Mouse (Mus musculus) right cerebral cortex, postnatal 25 days (tissue): ENCODE measurements around the gene Ndfip2.

Experiments used
- DNase-seq: peaks from one replicate; pipeline ENCODE4 v3.0.0; 2022

Gene Ndfip2

DNA sequence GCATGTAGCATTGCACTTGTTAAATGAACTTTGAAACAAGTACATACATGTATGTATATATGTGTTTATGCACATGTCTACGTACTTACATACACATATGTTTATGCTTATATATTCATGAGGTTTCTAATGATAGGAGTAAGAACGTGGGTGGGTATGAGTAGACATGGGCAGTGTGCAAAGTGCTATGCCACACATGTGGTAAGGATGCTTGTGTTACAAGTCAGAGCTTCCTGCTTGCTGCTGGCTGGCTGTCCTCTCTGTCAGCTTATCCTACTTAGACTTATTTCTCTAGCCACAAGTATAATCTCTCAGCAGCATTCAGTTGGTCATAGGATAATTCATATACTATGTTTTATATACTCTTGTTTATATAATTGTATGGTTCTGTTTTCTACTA lies 29.6 kb downstream of the Ndfip2 start:
- DNase-seq: no peak

DNA sequence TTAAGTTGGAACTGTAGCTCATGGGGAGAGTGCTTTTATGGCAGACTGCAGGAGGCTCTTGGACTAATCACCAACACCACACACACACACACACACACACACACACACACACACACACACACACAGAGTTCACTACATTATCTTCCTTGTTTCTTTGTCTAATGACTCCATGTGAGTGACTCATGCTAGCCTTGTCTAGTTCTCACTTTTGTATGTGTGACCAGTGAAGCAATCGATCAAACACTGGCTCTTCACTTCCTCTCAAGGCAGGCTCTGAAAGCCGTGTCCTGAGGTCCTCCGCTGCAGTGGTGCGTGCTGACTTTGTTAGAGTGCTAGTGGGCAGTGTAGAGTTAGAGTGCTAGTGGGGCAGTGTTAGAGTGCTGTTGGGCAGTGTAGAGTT lies 30.2 kb downstream of the Ndfip2 start:
- DNase-seq: no peak

DNA sequence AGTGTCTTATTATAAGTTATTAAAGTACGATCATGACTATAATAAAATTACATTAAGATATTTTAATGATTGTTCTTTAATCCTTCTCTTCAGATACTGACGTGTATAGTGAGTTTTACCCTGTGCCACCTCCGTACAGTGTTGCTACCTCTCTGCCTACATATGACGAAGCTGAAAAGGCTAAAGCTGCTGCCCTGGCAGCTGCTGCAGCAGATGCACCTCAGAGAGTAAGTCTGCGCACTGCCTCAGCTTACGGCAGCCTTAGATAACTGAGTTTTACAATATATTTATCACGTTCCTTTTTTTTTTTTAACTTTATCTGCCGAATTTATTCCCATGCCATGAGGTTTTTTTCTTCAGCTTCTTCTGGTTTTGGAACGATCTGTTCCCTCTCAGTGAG lies 33.8 kb downstream of the Ndfip2 start:
- DNase-seq: peak; percentile 36

DNA sequence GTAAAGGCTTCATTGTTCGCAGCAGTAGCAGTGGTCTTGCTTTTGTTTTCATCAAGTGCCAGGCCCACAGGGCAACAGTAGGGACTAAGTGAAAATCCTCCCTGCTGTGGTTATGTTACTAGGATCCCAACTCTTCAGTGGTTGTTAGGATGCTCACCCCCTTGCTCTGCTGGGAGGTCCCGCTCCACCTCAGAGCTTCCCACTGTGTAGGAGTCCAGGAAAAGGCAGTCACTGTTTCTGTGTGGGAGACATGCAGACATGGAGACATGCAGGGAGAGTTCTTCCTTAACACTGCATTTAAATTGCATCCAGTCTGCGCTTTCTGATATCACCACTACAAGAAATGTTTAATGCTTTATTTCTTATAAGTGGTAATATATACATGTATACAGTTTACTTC lies 35.4 kb downstream of the Ndfip2 start:
- no peak for DNase-seq

DNA sequence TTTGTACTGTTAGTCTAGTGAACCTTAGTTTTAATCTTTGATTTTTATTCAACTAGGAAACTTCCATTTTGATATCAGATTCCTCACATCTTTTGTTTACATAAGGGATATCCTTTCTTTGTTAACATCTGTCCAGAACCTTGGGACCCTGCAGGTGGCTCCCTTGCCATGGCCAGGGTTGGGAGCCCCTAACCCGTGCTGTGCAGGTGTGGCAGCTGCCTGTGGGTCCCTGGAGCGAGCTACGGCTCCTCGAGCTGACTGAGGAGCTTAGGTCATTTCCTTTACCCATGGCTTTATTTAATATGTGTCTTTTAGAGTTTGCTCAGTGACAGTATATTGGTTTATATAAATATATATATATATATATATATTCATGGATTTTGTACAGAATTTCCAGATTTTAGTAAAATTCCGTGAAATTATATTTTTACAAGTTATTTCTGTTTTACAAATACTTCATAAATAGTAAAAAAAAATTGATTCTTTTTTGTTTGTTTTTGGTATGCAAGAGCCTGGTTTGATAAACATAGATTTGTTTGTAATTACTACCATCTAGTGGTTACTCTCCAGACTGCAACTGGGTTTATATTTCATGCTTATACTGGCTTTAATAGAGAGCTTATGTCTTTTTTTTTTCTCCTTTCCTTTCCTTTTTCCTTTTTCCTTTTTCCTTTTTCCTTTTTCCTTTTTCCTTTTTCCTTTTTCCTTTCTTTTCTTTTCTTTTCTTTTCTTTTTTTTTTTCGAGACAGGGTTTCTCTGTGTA lies 37.6 kb downstream of the Ndfip2 start:
- DNase-seq: no peak

DNA sequence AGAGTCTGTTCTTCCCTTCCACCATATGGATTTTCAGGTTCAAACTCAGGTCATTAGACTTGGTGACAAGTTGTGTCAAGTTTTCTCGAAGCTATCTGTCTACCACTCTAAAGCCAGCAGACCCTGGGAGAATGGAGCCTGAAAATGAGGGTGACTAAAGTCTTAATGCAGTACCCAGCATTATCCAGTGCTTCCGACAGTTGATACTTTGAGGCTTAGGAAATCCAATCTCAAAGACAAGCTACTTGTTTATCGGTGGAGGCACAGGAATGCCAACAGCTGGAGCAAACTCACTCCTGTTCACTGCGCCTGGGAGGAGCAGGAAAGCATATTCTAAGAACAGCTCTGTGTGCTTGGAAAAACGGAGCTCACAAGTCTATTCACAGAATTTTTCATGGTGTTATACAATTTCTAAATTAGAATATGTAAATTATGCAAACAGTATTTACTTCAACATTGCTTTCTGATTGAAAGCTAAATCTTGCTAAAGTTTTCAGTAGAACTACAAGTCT lies 41.4 kb downstream of the Ndfip2 start:
- no peak for DNase-seq

DNA sequence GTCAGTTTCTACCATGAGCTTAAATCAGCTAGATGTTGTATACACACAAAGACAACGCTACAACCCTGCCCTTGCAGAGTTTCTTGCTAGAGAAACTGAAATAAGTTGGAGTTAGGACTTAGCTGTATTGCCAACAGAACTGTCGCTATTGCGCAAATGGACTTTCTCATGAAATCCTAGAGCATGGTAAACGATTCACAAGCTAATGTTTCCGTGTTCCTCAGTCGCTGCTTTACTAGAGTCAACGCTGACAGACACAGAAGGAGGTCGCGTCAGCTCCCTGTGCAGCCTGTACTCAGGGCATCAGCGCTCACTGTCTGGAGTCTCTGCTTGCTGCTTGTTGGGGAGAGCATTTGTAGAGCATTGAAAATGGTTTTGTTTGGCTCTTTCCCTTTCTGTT lies 42.2 kb downstream of the Ndfip2 start:
- no peak for DNase-seq

DNA sequence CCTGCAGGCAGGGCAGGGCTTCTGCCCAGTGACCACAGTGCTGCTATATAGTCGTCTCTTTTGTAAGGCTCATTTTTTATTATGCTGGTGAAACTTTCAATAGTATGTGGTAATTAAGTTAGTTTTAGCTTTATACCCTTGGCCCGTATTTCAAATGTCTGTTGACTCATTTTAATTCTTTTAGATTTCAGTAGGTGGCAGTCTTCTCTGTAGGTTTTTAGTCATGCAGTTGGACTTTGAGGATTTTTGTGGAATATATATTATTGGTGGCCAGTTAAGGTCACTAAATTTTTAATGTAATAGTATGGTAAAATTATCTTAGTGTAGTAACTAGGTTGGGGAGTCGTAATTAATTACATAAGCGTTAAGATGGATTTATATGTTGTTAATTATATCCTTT lies 44.3 kb downstream of the Ndfip2 start:
- DNase-seq: no peak

DNA sequence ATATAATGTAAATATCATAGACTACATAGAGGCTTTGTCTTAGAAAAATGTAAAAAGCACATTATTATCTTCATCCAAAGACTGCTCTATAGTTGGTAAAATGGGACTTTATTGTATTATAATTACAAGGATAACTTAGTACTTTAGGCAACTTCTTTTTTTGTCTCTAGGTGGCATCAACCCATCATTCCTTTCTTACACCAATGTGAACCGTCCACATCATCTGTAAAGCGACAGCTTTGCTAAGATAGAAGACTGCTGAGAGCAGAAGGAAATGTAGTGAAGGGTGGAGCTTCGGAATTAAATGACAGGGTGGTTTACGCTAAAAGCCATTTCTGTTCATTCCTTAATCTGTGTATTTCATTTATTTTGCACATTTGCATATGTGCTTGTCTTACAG lies 49.3 kb downstream of the Ndfip2 start:
- DNase-seq: no peak

DNA sequence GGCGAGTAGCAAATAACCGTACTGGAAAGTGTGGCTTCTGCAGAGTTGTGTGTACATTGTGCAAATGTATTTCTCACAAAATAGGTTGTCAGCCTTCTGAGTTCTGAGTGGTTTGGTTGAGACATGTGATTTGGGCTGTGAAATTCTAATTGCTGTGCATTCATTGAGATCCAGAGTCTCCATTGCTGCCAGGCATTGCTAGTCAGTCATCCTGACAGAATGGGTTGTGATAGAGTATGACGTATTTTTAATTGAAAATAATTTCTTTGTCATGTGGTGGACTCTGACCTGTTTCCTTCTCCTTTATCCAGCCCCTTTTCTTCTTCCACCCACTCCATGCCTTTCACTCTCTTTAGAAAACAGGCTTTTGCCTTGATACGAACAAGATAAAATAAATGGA lies 54.0 kb downstream of the Ndfip2 start:
- no peak for DNase-seq

DNA sequence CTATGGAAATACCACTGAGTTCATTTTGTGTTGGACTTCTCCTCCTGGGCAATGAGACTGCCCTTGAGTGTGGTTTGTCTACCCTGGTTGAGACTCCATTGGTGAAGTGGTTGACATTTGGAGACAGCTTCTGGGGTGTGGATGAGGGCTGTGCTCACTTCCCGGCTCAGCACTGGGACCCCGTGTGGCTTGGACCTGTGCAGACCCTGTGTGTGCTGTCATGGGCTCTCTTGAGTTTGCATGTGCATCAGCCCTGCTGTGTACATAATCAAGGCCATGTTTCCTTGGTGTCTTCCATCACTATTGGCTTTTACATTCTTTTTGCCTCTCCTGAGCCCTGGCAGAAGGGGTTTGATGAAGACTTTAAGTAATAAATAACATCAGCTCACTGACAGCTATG lies 54.6 kb downstream of the Ndfip2 start:
- DNase-seq: no peak

DNA sequence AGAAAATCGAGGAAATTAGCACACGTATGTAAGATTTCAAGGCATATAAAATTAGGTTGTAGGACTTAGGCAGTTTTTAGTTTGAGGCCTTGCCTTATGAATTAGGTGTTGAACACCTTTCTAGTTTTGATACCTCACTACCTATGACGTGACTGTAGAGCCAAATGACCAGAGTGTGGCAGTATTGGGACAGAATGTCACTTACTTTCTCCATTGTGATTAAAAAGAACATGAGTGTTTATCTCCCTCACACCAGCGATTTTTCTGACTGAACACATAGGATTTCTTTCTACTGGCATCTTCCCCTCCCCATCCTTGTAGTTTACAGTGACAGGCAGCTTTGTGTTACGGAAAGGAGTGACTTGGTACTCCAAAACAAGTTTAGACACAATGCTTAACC lies 55.5 kb downstream of the Ndfip2 start:
- DNase-seq: no peak

DNA sequence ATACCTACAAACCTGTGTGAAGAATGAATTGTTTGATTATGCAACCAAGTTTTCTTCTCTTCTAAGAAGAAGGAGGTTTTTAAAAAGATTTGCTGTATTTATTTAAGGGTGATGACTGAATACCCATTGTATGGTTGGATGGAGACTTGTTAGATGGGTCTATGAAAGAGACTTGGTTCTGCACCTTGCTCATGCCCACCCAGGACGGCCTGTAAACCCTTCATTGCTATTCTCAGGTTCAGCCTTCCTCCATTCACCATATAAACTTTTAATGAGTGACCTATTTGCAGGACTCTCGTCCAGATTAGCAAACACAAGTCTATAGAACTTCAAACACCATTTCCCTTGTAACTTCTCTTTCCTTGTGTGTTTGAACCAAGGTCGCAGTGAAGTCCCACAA lies 63.3 kb downstream of the Ndfip2 start:
- no peak for DNase-seq

DNA sequence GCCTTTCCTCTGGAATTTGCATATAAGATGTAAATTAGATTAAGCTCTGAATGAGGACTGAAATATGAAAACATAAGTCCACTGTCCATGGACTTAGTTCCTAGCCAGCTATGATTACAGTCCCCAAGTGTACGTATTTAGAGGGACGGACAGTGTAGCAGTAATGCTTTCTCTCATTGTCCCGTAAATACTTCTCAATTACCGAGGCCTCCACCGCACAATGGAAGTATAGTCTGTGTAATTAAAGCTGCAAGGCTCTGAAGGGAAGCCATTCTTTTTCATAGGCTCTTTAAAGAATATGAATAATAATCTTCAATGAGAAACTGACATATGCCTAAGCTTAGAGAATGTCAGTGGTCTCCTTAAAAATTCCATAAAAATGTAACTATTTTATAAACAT lies 64.5 kb downstream of the Ndfip2 start:
- DNase-seq: no peak

DNA sequence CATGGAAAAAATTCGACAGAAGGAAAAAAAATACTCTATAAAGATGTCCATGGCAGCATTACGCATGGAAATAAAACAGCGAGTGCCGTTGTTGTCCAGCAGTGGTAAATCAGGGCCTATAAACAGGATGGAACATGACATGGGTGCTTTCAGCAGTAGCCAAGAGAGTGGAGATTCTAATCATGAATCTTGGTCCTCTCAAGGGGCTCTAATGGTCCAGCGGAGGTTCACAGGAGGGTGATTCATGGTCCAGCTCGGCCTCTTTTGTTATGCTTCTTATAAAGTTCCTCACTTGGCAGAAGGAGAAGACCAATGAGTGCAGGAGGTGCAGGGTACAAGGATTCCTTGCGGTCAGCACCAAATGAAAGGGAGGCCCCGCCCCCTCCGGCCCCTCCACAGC lies 65.1 kb downstream of the Ndfip2 start:
- no peak for DNase-seq

DNA sequence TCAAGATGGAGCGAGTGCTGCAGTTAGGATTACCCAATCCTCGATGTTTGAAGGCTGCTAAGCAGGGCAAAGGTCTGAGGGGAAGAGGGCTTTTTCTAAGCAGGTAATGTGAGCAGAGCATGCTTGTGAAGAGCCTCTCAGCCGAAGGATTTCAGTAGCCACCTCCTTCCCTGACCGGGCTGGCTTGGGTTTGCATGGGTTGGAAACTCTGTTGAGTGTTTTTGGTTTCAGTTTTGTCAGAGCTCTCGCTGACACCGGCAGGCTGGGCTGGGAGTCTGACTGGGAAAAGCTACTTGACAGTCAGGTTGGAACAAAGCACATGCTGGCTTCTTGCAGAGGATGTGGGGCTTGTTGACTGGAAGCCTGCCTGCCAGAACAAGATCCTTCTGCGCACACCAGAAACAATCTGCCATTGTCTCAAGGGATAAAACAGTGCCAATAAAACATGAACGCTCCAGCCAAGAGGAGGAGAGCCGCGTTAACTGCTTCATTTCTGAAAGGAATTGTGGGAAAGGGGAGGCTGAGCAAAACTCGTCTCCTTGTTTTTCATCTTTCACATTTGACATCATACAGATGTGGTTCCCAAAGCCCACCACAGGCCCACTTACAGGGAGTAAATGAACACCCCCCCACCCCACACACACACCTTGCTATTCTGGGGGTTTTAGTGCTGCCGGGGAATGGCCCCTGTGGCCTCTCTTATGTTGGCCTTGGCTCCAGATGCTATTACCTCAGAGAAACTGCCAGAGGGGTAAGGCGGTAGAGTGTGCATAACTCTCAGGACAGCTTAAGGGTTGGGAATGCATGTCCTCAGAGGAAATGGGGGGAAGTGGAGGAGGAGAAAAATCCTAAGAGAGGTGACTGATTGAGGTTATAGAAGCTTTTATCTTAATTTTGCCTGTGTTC lies 70.3 kb downstream of the Ndfip2 start:
- peak; percentile 69 for DNase-seq

DNA sequence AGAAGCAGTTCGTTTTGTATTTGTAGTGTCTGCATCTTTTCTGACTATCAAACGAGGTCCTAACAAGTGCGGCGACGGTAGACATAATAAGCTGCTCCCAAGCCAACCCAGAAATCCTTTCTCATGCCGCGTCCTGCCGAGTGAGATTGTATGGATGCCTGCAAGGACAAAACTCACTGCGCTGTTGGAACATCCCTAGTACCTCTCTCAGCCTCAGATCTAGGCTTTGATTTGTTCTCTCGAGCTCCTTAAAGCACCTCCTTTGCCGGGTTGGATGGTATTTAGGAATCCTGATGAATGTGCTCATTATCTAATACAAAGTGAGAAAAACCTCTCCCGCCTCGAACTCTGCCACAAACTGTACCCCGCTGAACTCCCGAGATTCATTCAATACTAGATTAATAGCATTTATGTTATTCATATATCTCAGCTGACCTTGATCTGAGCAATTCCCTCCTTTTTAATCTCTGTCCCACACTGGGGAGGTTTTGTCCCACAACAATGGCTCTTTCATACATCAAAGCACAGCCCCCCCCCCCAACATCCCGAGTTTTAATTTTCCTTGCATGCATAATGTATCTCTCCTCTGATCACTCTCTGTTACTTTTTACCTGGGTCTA lies 75.2 kb downstream of the Ndfip2 start:
- DNase-seq: peak; percentile 65

DNA sequence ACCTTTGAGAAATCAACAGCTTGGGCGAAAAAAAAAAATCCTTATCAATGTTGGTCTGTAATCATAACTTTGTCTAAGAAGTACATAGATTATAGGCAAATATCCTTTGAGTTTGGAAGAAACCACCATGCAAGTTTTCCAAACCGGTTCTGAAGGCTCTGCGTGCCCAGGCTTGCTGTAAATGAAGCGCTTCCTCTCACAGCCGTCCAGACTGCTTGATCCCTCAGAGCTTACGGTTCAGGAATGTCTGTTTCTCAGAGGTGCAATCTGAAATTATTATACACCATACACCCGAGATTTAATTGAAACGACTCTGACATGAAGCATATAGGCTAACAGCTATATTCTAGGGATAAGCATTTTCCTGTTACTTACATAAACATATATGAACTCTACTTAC lies 83.4 kb downstream of the Ndfip2 start:
- no peak for DNase-seq

DNA sequence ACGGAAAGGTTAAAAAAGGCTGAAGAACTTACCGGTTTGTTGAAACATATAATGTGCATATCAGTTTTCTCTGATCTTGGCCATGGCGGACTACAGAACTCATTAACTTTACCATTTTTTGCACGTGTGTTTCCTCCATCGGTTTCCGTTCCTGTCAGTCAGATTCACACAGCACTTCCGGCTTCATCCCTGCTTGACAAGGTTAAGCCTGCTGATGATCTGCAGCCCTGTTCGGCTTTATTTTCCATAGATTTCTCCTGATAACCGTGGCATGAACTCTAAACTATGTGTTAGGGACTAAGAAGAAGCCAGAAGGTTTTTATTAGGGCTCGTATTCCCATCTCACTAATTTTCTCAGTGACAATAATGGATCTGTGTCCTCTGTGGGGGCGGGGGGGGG lies 95.7 kb downstream of the Ndfip2 start:
- DNase-seq: no peak
